In genomic region chr1:160210566-160210965, GRCm38 (mm10) we compare ENCODE assay signal across 10 mouse cellular contexts. TPM values are rescaled to one million over a fixed set of nuclear protein-coding genes. Genes with fewer than 3 reads are reported as not detected.
DNase-seq lines count a peak whose midpoint lies in the region; ATAC-seq lines count a peak whose summit lies in the region.
"Had no signal": no experiment of that assay in that cellular context is flagged by ENCODE, and none has a peak within 500 bp of the region (broad histone marks: within the 10 kb centered on the region; RNA-seq: fewer than 3 reads in every experiment).

No protein-coding gene starts in this region.

- ATAC-seq in limb, embryonic 11.5 days (ENCODE audit: insufficient number of reproducible peaks, low FRiP score, low TSS enrichment, low read depth) = no peak
- no peak for ATAC-seq in stomach, embryonic 15.5 days (ENCODE audit: insufficient read depth, low FRiP score, low read depth)

- 0 out of 2 replicates have a peak overlapping the region, but pooled peaks have one; percentile 17 for H3K9ac ChIP-seq in limb, embryonic 11.5 days (ENCODE audit: low read length)
- H3K9ac ChIP-seq in stomach, embryonic 15.5 days = no peak overlapping the region

- peaks cover 8% of the 10 kb centered on the region; the same call in 1 of the 2 replicates for H3K4me1 ChIP-seq in limb, embryonic 11.5 days (ENCODE audit: control insufficient read depth, insufficient read depth, low read length)
- peaks cover 7% of the 10 kb centered on the region for H3K4me1 ChIP-seq in stomach, embryonic 15.5 days

- H3K27ac ChIP-seq in limb, embryonic 11.5 days (replicated peaks; ENCODE audit: low read depth, low read length) = no peak overlapping the region
- no peak overlapping the region for H3K27ac ChIP-seq in stomach, embryonic 15.5 days
- H3K27ac ChIP-seq: macrophage had no signal

- DNase-seq in cerebellum, adult 9-10 months = peak; percentile 28
- DNase-seq in cerebellum, postnatal 25 days = no peak
- peak; percentile 6 for DNase-seq in lung, postnatal 10 days
- DNase-seq in lung, postnatal 25 days (ENCODE audit: low spot score) = no peak
- DNase-seq in limb, embryonic 11.5 days (ENCODE audit: low spot score) = no peak
- DNase-seq in ovary, postnatal 36 days (ENCODE audit: low spot score) = no peak
- DNase-seq in embryo, embryonic 10 days (ENCODE audit: low spot score) = no peak
- DNase-seq: B cell, adult 2 months had no signal

- WGBS in limb, embryonic 11.5 days = 77% methylated on average over 3 of the region's 3 CpGs
- 50% methylated on average over 3 of the region's 3 CpGs for WGBS in stomach, embryonic 15.5 days

- H3K4me3 ChIP-seq in limb, embryonic 11.5 days (ENCODE audit: low read depth, low read length) = peak overlapping the region; percentile 91; the same call in 1 of the 2 replicates
- peak overlapping the region; percentile 83 for H3K4me3 ChIP-seq in stomach, embryonic 15.5 days (replicated peaks)

- H3K36me3 ChIP-seq in limb, embryonic 11.5 days (ENCODE audit: control insufficient read depth, insufficient read depth, low read length) = peaks cover 4% of the 10 kb centered on the region; the same call in 1 of the 2 replicates
- H3K36me3 ChIP-seq in stomach, embryonic 15.5 days = peaks cover 14% of the 10 kb centered on the region

- H3K27me3 ChIP-seq in limb, embryonic 11.5 days (ENCODE audit: control insufficient read depth, insufficient read depth, low read length) = no peaks in the 10 kb centered on the region
- H3K27me3 ChIP-seq in stomach, embryonic 15.5 days (replicated peaks) = no peaks in the 10 kb centered on the region

- H3K9me3 ChIP-seq in limb, embryonic 11.5 days (ENCODE audit: control insufficient read depth, low read length) = no peaks in the 10 kb centered on the region
- no peaks in the 10 kb centered on the region for H3K9me3 ChIP-seq in stomach, embryonic 15.5 days

- peak overlapping the region; percentile 62 for H3K4me2 ChIP-seq in limb, embryonic 11.5 days (ENCODE audit: low read depth, severe bottlenecking)
- peak overlapping the region; percentile 64 for H3K4me2 ChIP-seq in stomach, embryonic 15.5 days

RNA-seq across cellular contexts. Expression of gene Cacybp, which starts 2.1 kb away (rescaled TPM):
- polyA plus RNA-seq in limb, embryonic 11.5 days (2014; fragmentation: Nextera tagmentation; extraction: Ambion mirVana) = 317 and 326 TPM in 2 replicates
- 196 and 234 TPM in 2 replicates for polyA plus RNA-seq in stomach, embryonic 15.5 days (2015; fragmentation: Nextera tagmentation; extraction: Ambion mirVana)

RNA-seq across cellular contexts. Expression of gene Mrps14, which starts 15.6 kb away (rescaled TPM):
- polyA plus RNA-seq in limb, embryonic 11.5 days (2014; fragmentation: Nextera tagmentation; extraction: Ambion mirVana) = 236 and 239 TPM in 2 replicates
- polyA plus RNA-seq in stomach, embryonic 15.5 days (2015; fragmentation: Nextera tagmentation; extraction: Ambion mirVana) = 296 and 299 TPM in 2 replicates

RNA-seq across cellular contexts. Expression of gene Tnn, which starts 57.2 kb away (rescaled TPM):
- polyA plus RNA-seq in limb, embryonic 11.5 days (2014; fragmentation: Nextera tagmentation; extraction: Ambion mirVana) = 0.20 TPM in 1 of 2 replicates, not detected in the other
- polyA plus RNA-seq in stomach, embryonic 15.5 days (2015; fragmentation: Nextera tagmentation; extraction: Ambion mirVana) = 11.3 and 11.6 TPM in 2 replicates
- polyA plus RNA-seq: macrophage had no signal

Comparison
In these comparisons a context has a peak if more than half of its experiments do, and no peak if none do; other contexts are left out.
1. DNase-seq: peak in cerebellum, adult 9-10 months (single experiment) and lung, postnatal 10 days (single experiment); none in cerebellum, postnatal 25 days (0 of 2), lung, postnatal 25 days (single experiment), limb, embryonic 11.5 days (single experiment), ovary, postnatal 36 days (single experiment) and embryo, embryonic 10 days (single experiment).
2. RNA of gene Tnn, which starts 57.2 kb away (polyA plus RNA-seq): 11.3 to 11.6 TPM in stomach, embryonic 15.5 days; 0.20 TPM in limb, embryonic 11.5 days; every median in the first group is over 10 times any median in the second.